Mouse (Mus musculus): ENCODE data around the gene Myl7. TPM values are rescaled to one million over a fixed set of nuclear protein-coding genes. Genes with fewer than 3 reads are reported as not detected.

Gene Myl7
- polyA plus RNA-seq, 1 experiment from 2014 or later, result not detected

DNA sequence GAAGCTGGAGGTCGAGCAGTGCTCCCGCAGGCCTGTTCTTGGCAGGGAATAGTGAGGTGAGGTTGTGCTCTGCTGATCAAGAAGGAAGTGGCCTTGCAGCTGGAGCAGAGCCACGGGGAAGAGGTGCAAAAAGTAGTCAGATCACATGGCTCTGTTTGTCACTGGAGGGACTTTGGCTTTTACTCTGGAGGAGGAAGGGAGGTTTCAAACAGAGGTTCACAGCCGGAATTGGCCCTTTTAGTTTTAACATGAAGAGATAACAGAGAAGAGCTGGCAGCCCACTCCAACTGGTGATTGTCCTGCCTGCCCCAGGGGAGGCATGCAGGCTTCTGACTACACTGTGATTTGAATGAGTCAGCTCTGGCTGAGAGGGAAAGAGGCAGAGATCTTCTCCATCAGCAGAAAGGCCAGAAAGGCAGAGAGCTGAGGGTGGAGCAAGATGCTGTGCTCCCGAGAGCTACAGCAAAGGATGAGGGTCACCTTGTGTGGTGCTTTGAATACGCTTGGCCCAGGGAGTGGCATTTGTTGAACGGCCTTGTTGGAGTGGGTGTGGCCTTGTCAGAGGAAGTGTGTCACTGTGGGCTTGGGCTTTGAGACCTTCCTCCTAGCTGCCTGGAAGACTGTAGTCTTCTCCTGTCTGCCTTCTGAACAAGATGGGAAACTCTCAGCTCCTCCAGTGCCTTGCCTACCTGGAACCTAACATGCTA, 51.8 kb downstream of the Myl7 start:
- TF ChIP-seq CTCF (IDR thresholded peaks at IDR 0.05), result no peak
- no peaks in the 10 kb centered on the region for H3K27me3 ChIP-seq
- ChIA-PET CTCF (interaction anchor here (1.0 to 5.9 kb wide), 6 partner anchors 9 to 39 kb away, joined by 3 to 39 read pairs (median 4); partner anchors contain the start of gene Polm), POLR2A (interaction anchor here (0.6 to 1.8 kb wide), 4 partner anchors 20 to 356 kb away, joined by 3 to 8 read pairs (median 3); partner anchors contain the start of gene Pold2)
- DNase-seq (ENCODE audit: low read depth, low spot score), result no peak
- in situ Hi-C loops (cut with MboI; ENCODE audit: low pct_unique_long_range_greater_than_20kb), result loop anchor here (5.0 kb wide), 1 partner anchor 36 kb away; no protein-coding TSS in a partner anchor
- peak; percentile 33 for ATAC-seq

Other genes starting within 250 kb of the Myl7 start
- 98.7 TPM for gene Mrps24, start 183.1 kb downstream of the Myl7 start, polyA plus RNA-seq (2021)
- 25.5 TPM for gene Urgcp, start 136.4 kb downstream of the Myl7 start, polyA plus RNA-seq (2021)
- gene Dbnl, start 110.3 kb downstream of the Myl7 start, polyA plus RNA-seq (2021), result 120 TPM
- 7.7 TPM for gene Pgam2, start 95.0 kb downstream of the Myl7 start, polyA plus RNA-seq (2021)
- 47.5 TPM for gene Polm, start 60.8 kb downstream of the Myl7 start, polyA plus RNA-seq (2021)
- gene Aebp1, start 36.8 kb downstream of the Myl7 start, polyA plus RNA-seq (2021), result 12.5 TPM
- gene Pold2, start 20.5 kb downstream of the Myl7 start, polyA plus RNA-seq (2021), result 76.9 TPM
- 0.33 TPM for gene Gck, start 51.3 kb upstream of the Myl7 start, polyA plus RNA-seq (2021)
- gene Ykt6, start 56.9 kb upstream of the Myl7 start, polyA plus RNA-seq (2021), result 94.5 TPM
- gene Camk2b, start 167.6 kb upstream of the Myl7 start, polyA plus RNA-seq (2021), result 9.6 TPM

All from Patski (cell line).